Comparison of ENCODE assay signal across 9 mouse cellular contexts in genomic region chr6:84923760-84924221, GRCm38 (mm10).
DNase-seq lines count a peak whose midpoint lies in the region; ATAC-seq lines count a peak whose summit lies in the region.
"Had no signal": no experiment of that assay in that cellular context is flagged by ENCODE, and none has a peak within 500 bp of the region (broad histone marks: within the 10 kb centered on the region; RNA-seq: fewer than 3 reads in every experiment).

No protein-coding gene starts in this region.

- 38% methylated on average over 12 of the region's 12 CpGs for WGBS in forebrain, embryonic 10.5 days
- 51% methylated on average over 12 of the region's 12 CpGs for WGBS in kidney, embryonic 16.5 days

- H3K9ac ChIP-seq in kidney, embryonic 16.5 days (replicated peaks; ENCODE audit: low read length): no peak overlapping the region

- peak overlapping the region; percentile 74 for H3K27ac ChIP-seq in forebrain, embryonic 10.5 days
- H3K27ac ChIP-seq in kidney, embryonic 16.5 days (ENCODE audit: low read length): no peak overlapping the region
- H3K27ac ChIP-seq: heart, adult 2 months had no signal

- no peaks in the 10 kb centered on the region for H3K36me3 ChIP-seq in forebrain, embryonic 10.5 days (replicated peaks)
- H3K36me3 ChIP-seq in kidney, embryonic 16.5 days (ENCODE audit: insufficient read depth, low read length): 0 out of 2 replicates have a peak, but pooled peaks cover 2% of the 10 kb centered on the region

- peak overlapping the region; percentile 20; the same call in 1 of the 2 replicates for H3K4me3 ChIP-seq in forebrain, embryonic 10.5 days
- no peak overlapping the region for H3K4me3 ChIP-seq in kidney, embryonic 16.5 days (ENCODE audit: low read length)
- H3K4me3 ChIP-seq: heart, adult 2 months had no signal

- no peaks in the 10 kb centered on the region for H3K27me3 ChIP-seq in forebrain, embryonic 10.5 days (ENCODE audit: poor library complexity, severe bottlenecking)
- no peaks in the 10 kb centered on the region for H3K27me3 ChIP-seq in kidney, embryonic 16.5 days (ENCODE audit: insufficient read depth, low read length)

- peak; percentile 51 for DNase-seq in adrenal gland, adult 2 months
- DNase-seq in adrenal gland, adult 18-20 months (ENCODE audit: low spot score in 2 of 2): no peak
- peak; percentile 83 for DNase-seq in NIH3T3 (ENCODE audit: low read depth)
- no peak for DNase-seq in forebrain, embryonic 10.5 days (ENCODE audit: extremely low spot score, low spot score)
- peak; percentile 25 for DNase-seq in lung, postnatal 36 days
- no peak for DNase-seq in spleen, postnatal 14 days (ENCODE audit: low spot score in 2 of 2)

- no peaks in the 10 kb centered on the region for H3K9me3 ChIP-seq in forebrain, embryonic 10.5 days
- no peaks in the 10 kb centered on the region for H3K9me3 ChIP-seq in kidney, embryonic 16.5 days (ENCODE audit: low read length)

- peak; percentile 77 to 80 for ATAC-seq in hematopoietic stem cell, adult 5-6 weeks (replicated peaks in 1 of 2; ENCODE audit: insufficient read depth in 1 of 2, low FRiP score in 2 of 2, low TSS enrichment in 1 of 2, low read depth in 1 of 2, poor library complexity in 2 of 2, severe bottlenecking in 2 of 2)
- ATAC-seq in kidney, embryonic 16.5 days (ENCODE audit: low FRiP score, low TSS enrichment): no peak

- H3K4me2 ChIP-seq in kidney, embryonic 16.5 days (replicated peaks; ENCODE audit: low read depth, low read length): no peak overlapping the region

- H3K4me1 ChIP-seq in forebrain, embryonic 10.5 days: peaks cover 15% of the 10 kb centered on the region
- no peaks in the 10 kb centered on the region for H3K4me1 ChIP-seq in kidney, embryonic 16.5 days (ENCODE audit: insufficient read depth, low read length)

Comparison
In these comparisons a context has a peak if more than half of its experiments do, and no peak if none do; other contexts are left out.
1. DNase-seq: peak in adrenal gland, adult 2 months (single experiment), NIH3T3 (single experiment) and lung, postnatal 36 days (single experiment); none in adrenal gland, adult 18-20 months (0 of 2), forebrain, embryonic 10.5 days (single experiment) and spleen, postnatal 14 days (0 of 2).